Mouse (Mus musculus) embryonic facial prominence, embryonic 11.5 days (tissue): ENCODE results near the gene Lrmda. TPM values are rescaled to one million over a fixed set of nuclear protein-coding genes. Genes with fewer than 3 reads are reported as not detected.
A peak's percentile ranks its signal among the peaks of the same experiment; 100 is the strongest.

Experiments
- ATAC-seq: fragments of 200-750 bp; cut with Nextera tagmentation; replicated peaks from 2 replicates; pipeline ENCODE4 v1.8.0; 2017; ENCODE audit warnings: low read depth; ENCODE audit not compliant: insufficient number of reproducible peaks, low FRiP score, low TSS enrichment
- DNase-seq: peaks from one replicate; pipeline ENCODE4 v3.0.0-alpha.2; 2015; ENCODE audit warnings: low spot score
- H3K27ac ChIP-seq: fragments of 300-500 bp; sonication (generic); replicated peaks from 2 replicates; pipeline ENCODE4 v1.5.1; 2014; ENCODE audit warnings: mild to moderate bottlenecking, low read depth, low read length, control low read depth
- H3K27me3 ChIP-seq: fragments of 300-500 bp; sonication (generic); 2 replicates; pipeline ENCODE4 v1.6.1; 2014; ENCODE audit warnings: mild to moderate bottlenecking, low read length, moderate library complexity, mixed read lengths; ENCODE audit not compliant: control insufficient read depth, insufficient read depth
- H3K36me3 ChIP-seq: fragments of 300-500 bp; sonication (generic); replicated peaks from 2 replicates; pipeline ENCODE4 v1.6.1; 2014; ENCODE audit warnings: low read depth, mild to moderate bottlenecking, low read length, moderate library complexity, mixed read lengths; ENCODE audit not compliant: control insufficient read depth, insufficient read depth
- H3K4me1 ChIP-seq: fragments of 300-500 bp; sonication (generic); 2 replicates; pipeline ENCODE4 v1.6.1; 2014; ENCODE audit warnings: low read length, mixed read lengths; ENCODE audit not compliant: control insufficient read depth, insufficient read depth
- H3K4me2 ChIP-seq: fragments of 300-500 bp; sonication (generic); 2 replicates; pipeline ENCODE4 v1.6.1; 2014; ENCODE audit warnings: low read depth, mild to moderate bottlenecking, control low read depth, low read length, moderate library complexity
- H3K4me3 ChIP-seq: fragments of 300-500 bp; sonication (generic); 2 replicates; pipeline ENCODE4 v1.5.1; 2014; ENCODE audit warnings: low read depth, low read length, control low read depth
- H3K9ac ChIP-seq: fragments of 300-500 bp; sonication (generic); replicated peaks from 2 replicates; pipeline ENCODE4 v1.6.1; 2014; ENCODE audit warnings: mild to moderate bottlenecking, control low read depth, low read length
- H3K9me3 ChIP-seq: fragments of 300-500 bp; sonication (generic); replicated peaks from 2 replicates; pipeline ENCODE4 v1.6.1; 2016; ENCODE audit warnings: mild to moderate bottlenecking, low read length, inconsistent platforms, mixed read lengths; ENCODE audit not compliant: control insufficient read depth
- WGBS: fragments of 180-500 bp; shearing (Covaris S2); extraction: QIAGEN DNeasy Blood & Tissue Kit; methylation state at CpG from one replicate; pipeline ENCODE4 v1.1.7; 2014; 5-methylcytosine and 5-hydroxymethylcytosine counted together
- polyA plus RNA-seq: library from polyadenylated mRNA; unstranded; fragments of >200 nt; fragmentation: Nextera tagmentation; extraction: Ambion mirVana; gene quantifications from 2 replicates; pipeline ENCODE4 v1.2.1, GENCODE M21; 2014

The Lrmda gene
- polyA plus RNA-seq, 1 experiment from 2014 or later, result 0.22 TPM

DNA sequence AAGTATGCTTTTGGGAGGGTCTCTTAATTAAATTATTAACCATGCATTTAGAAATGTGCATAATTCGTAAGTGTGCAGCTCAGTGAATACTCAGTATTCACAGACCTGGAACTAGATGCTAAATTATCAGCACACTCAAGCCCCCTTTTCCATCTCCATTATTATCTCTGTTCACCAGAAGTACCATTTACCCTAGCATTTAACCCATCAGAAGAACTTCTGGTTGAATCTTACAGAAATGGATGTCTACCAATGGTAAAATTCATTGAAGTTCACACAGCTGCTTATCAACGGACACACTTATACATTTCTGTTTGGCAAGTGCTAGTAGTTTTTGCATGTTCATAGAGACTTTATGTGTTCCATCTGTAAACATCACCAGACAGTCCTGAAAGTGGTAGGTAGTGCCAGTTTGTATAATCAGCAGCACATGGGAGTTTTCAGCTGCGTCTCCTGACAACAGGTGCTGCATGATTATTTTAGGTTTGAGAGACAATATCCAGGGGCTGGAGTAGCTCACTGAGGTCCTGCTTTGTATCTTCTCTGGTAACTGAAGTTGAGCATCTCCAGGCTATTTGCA is 968.7 kb downstream of the Lrmda start:
- Histone ChIP-seq H3K27ac (no peak overlapping the region), H3K36me3 (no peaks in the 10 kb centered on the region), H3K4me1 (no peaks in the 10 kb centered on the region), H3K9me3 (no peaks in the 10 kb centered on the region), H3K27me3 (no peaks in the 10 kb centered on the region), H3K9ac (no peak overlapping the region), H3K4me3 (no peak overlapping the region), H3K4me2 (no peak overlapping the region)
- ATAC-seq (no peak), DNase-seq (no peak)
- 84% methylated on average over 3 of the region's 3 CpGs for WGBS

GRCm38 (mm10) chr14:22995184-22995935 is 975.8 kb downstream of the Lrmda start:
- H3K27me3 ChIP-seq, result no peaks in the 10 kb centered on the region
- no peak overlapping the region for H3K9ac ChIP-seq
- no peak overlapping the region for H3K4me2 ChIP-seq
- no peak overlapping the region for H3K4me3 ChIP-seq
- H3K9me3 ChIP-seq, result no peaks in the 10 kb centered on the region
- no peak overlapping the region for H3K27ac ChIP-seq
- ATAC-seq (no peak), DNase-seq (peak; percentile 19)
- H3K4me1 ChIP-seq, result no peaks in the 10 kb centered on the region
- 43% methylated on average over 8 of the region's 8 CpGs for WGBS
- H3K36me3 ChIP-seq, result no peaks in the 10 kb centered on the region

DNA sequence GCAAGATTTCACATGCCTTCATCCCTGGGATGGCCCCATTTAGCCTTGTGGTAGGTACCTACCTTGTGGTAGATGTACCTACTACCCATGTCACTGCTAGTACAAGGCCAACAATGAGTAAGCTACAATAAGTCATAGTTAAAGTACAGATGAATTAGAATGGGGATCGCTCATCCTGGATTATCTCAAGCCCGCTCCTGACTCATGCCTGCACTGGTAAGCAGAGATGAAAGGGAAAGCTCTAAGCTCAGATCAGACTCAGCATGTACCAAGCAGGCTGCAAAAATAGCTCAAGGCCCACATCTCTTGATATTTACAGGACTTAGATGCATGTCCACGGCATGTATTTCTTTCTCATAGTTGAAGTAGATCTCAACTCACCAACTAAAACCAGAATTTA is 979.4 kb downstream of the Lrmda start:
- H3K4me3 ChIP-seq, result no peak overlapping the region
- ATAC-seq, result no peak
- no peaks in the 10 kb centered on the region for H3K36me3 ChIP-seq
- H3K9me3 ChIP-seq, result no peaks in the 10 kb centered on the region
- no peak for DNase-seq
- H3K4me2 ChIP-seq, result no peak overlapping the region
- H3K27me3 ChIP-seq, result no peaks in the 10 kb centered on the region
- WGBS, result 87% methylated on average over 3 of the region's 3 CpGs
- no peaks in the 10 kb centered on the region for H3K4me1 ChIP-seq
- H3K27ac ChIP-seq, result no peak overlapping the region
- no peak overlapping the region for H3K9ac ChIP-seq

DNA sequence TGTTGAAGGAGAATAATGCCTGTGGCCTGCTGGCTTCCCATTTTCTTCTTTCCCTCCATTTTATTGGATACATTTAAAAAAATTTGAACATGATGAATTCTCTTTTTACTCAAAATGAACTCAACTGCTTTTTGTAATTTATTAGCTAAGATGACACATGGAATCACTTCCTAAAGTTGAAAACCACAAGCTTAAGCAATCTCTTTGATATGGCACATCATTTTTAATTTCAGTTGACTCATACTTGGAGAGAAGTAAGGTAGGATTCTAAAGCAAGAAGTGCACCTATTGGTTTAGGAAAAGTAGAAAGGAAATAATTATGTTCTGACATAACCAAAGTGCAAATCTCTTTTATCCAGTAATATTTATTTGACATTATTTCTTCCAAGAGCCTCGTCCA is 992.5 kb downstream of the Lrmda start:
- ATAC-seq, result no peak
- no peak for DNase-seq
- no peaks in the 10 kb centered on the region for H3K9me3 ChIP-seq

DNA sequence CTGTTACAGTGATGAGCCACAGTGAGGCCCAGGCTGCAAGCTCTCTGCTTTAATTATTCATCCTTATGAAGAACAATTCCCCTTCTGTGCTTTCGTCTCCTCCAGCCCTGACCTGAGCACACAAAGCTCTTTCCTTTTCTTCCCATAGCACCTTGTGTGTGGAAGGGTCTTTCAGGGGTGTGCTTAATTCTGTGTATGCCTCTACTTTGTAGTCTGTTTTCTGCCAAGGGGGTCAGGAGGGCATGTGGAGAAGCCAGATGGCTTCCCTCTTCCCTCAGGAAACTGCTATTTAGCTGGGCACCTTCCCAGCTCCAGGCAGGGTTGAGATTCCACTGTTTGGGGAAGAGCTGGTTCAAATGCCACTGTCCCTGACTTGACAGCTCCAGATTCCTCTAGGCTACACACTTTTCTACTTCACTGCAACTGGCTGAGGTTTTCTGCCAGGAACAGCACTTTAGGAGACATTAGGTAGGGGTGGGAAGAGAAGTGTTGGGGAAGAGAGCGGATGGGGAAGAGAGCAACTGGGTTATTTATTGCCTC is 995.3 kb downstream of the Lrmda start:
- no peaks in the 10 kb centered on the region for H3K36me3 ChIP-seq
- H3K27me3 ChIP-seq, result no peaks in the 10 kb centered on the region
- no peak overlapping the region for H3K9ac ChIP-seq
- no peak overlapping the region for H3K27ac ChIP-seq
- H3K9me3 ChIP-seq, result no peaks in the 10 kb centered on the region
- 31% methylated on average over 2 of the region's 2 CpGs for WGBS
- no peak overlapping the region for H3K4me2 ChIP-seq
- H3K4me1 ChIP-seq, result no peaks in the 10 kb centered on the region; the same call in none of the 2 replicates
- no peak overlapping the region for H3K4me3 ChIP-seq
- ATAC-seq (no peak), DNase-seq (peak; percentile 32)

More for the DNA sequence above, 992.5 kb downstream of the Lrmda start:
- Histone ChIP-seq H3K4me2 (no peak overlapping the region), H3K36me3 (no peaks in the 10 kb centered on the region), H3K9ac (no peak overlapping the region), H3K27me3 (no peaks in the 10 kb centered on the region), H3K27ac (no peak overlapping the region), H3K4me3 (no peak overlapping the region), H3K4me1 (no peaks in the 10 kb centered on the region; the same call in none of the 2 replicates)
- WGBS, result 83% methylated on average over 1 of the region's 1 CpGs

GRCm38 (mm10) chr14:23015321-23016067 is 996.0 kb downstream of the Lrmda start:
- Histone ChIP-seq H3K4me2 (no peak overlapping the region), H3K9me3 (no peaks in the 10 kb centered on the region), H3K27me3 (no peaks in the 10 kb centered on the region), H3K9ac (no peak overlapping the region), H3K27ac (no peak overlapping the region), H3K36me3 (no peaks in the 10 kb centered on the region), H3K4me3 (no peak overlapping the region), H3K4me1 (no peaks in the 10 kb centered on the region; the same call in none of the 2 replicates)
- DNase-seq, result peak; percentile 22
- WGBS, result 62% methylated on average over 16 of the region's 16 CpGs
- ATAC-seq, result no peak

GRCm38 (mm10) chr14:23016068-23016611 is 996.6 kb downstream of the Lrmda start:
- no peak for ATAC-seq
- 86% methylated on average over 1 of the region's 1 CpGs for WGBS
- H3K27me3 ChIP-seq, result no peaks in the 10 kb centered on the region

More at GRCm38 (mm10) chr14:23016068-23016611, 996.6 kb downstream of the Lrmda start:
- H3K9ac ChIP-seq, result no peak overlapping the region
- no peak overlapping the region for H3K4me3 ChIP-seq
- H3K9me3 ChIP-seq, result no peaks in the 10 kb centered on the region
- no peak overlapping the region for H3K27ac ChIP-seq
- DNase-seq, result no peak
- H3K36me3 ChIP-seq, result no peaks in the 10 kb centered on the region
- no peak overlapping the region for H3K4me2 ChIP-seq
- H3K4me1 ChIP-seq, result no peaks in the 10 kb centered on the region; the same call in none of the 2 replicates
